Mouse (Mus musculus) intestine, embryonic 14.5 days (tissue): ENCODE measurements around the gene Tpgs1. TPM values are rescaled to one million over a fixed set of nuclear protein-coding genes. Genes with fewer than 3 reads are reported as not detected.
A peak's percentile ranks its signal among the peaks of the same experiment; 100 is the strongest.

Source experiments
- ATAC-seq: fragments of 200-750 bp; cut with Nextera tagmentation; replicated peaks from 2 replicates; pipeline ENCODE4 v1.8.0; 2017; ENCODE audit warnings: low read depth, moderate number of reproducible peaks, moderate TSS enrichment, moderate library complexity; ENCODE audit not compliant: low FRiP score, low TSS enrichment
- DNase-seq: peaks from one replicate; pipeline ENCODE4 v3.0.0-alpha.2; 2018; ENCODE audit warnings: low spot score
- H3K27ac ChIP-seq: fragments of 300-500 bp; sonication (generic); 2 replicates; pipeline ENCODE4 v1.5.1; 2014; ENCODE audit warnings: low read depth, mild to moderate bottlenecking, control low read depth
- H3K27me3 ChIP-seq: fragments of 300-500 bp; sonication (generic); replicated peaks from 2 replicates; pipeline ENCODE4 v1.6.1; 2014; ENCODE audit warnings: low read length, control low read depth; ENCODE audit not compliant: control insufficient read depth, insufficient read depth
- H3K36me3 ChIP-seq: fragments of 300-500 bp; sonication (generic); 2 replicates; pipeline ENCODE4 v1.6.1; 2014; ENCODE audit warnings: low read length, control low read depth; ENCODE audit not compliant: control insufficient read depth, insufficient read depth
- H3K4me1 ChIP-seq: fragments of 300-500 bp; sonication (generic); replicated peaks from 2 replicates; pipeline ENCODE4 v1.6.1; 2014; ENCODE audit warnings: low read length, control low read depth, mixed read lengths; ENCODE audit not compliant: control insufficient read depth, insufficient read depth
- H3K4me2 ChIP-seq: fragments of 300-500 bp; sonication (generic); 2 replicates; pipeline ENCODE4 v1.6.1; 2014; ENCODE audit warnings: low read length
- H3K4me3 ChIP-seq: fragments of 300-500 bp; sonication (generic); 2 replicates; pipeline ENCODE4 v1.5.1; 2014; ENCODE audit warnings: low read depth, low read length, control low read depth, mixed read lengths
- H3K9ac ChIP-seq: fragments of 300-500 bp; sonication (generic); 2 replicates; pipeline ENCODE4 v1.6.1; 2014; ENCODE audit warnings: mild to moderate bottlenecking, low read length
- H3K9me3 ChIP-seq: fragments of 300-500 bp; sonication (generic); 2 replicates; pipeline ENCODE4 v1.6.1; 2016; ENCODE audit warnings: low read length, control low read depth; ENCODE audit not compliant: control insufficient read depth
- WGBS: fragments of 180-500 bp; shearing (Covaris S2); extraction: QIAGEN DNeasy Blood & Tissue Kit; methylation state at CpG from one replicate; pipeline ENCODE4 v1.1.7; 2014; 5-methylcytosine and 5-hydroxymethylcytosine counted together
- polyA plus RNA-seq: library from polyadenylated mRNA; unstranded; fragments of >200 nt; fragmentation: Nextera tagmentation; extraction: Ambion mirVana; gene quantifications from 2 replicates; pipeline ENCODE4 v1.2.1, GENCODE M21; 2014

Gene Tpgs1
- polyA plus RNA-seq, 1 experiment from 2014 or later, result 80.1 TPM

GRCm38 (mm10) chr10:79717640-79718357, 48.6 kb downstream of the Tpgs1 start:
- H3K4me2 ChIP-seq, result peak overlapping the region; percentile 94; the same call in 1 of the 2 replicates
- peak; percentile 96 for DNase-seq
- H3K4me3 ChIP-seq, result no peak overlapping the region; the same call in 1 of the 2 replicates
- H3K4me1 ChIP-seq, result peaks cover 9% of the 10 kb centered on the region
- H3K9me3 ChIP-seq, result no peaks in the 10 kb centered on the region
- no peak overlapping the region for H3K27ac ChIP-seq
- no peak for ATAC-seq
- H3K27me3 ChIP-seq, result peaks cover 57% of the 10 kb centered on the region
- H3K36me3 ChIP-seq, result no peaks in the 10 kb centered on the region
- H3K9ac ChIP-seq, result no peak overlapping the region
- WGBS, result 4% methylated on average over 43 of the region's 43 CpGs

- H3K4me3 ChIP-seq, result no peak overlapping the region
- no peak overlapping the region for H3K4me2 ChIP-seq
- peaks cover 9% of the 10 kb centered on the region for H3K4me1 ChIP-seq
- ATAC-seq (no peak), DNase-seq (no peak)
- H3K27ac ChIP-seq, result no peak overlapping the region
- H3K36me3 ChIP-seq, result no peaks in the 10 kb centered on the region
- H3K9me3 ChIP-seq, result no peaks in the 10 kb centered on the region
- H3K27me3 ChIP-seq, result peaks cover 32% of the 10 kb centered on the region
- 68% methylated on average over 5 of the region's 5 CpGs for WGBS
- H3K9ac ChIP-seq, result no peak overlapping the region
Observed at GRCm38 (mm10) chr10:79721089-79721488, 51.9 kb downstream of the Tpgs1 start.

- ATAC-seq, result no peak
- H3K36me3 ChIP-seq, result no peaks in the 10 kb centered on the region
- H3K9ac ChIP-seq, result no peak overlapping the region
- no peak overlapping the region for H3K4me2 ChIP-seq
- no peak for DNase-seq
- WGBS, result 70% methylated on average over 6 of the region's 6 CpGs
- peaks cover 13% of the 10 kb centered on the region for H3K27me3 ChIP-seq
- no peak overlapping the region for H3K4me3 ChIP-seq
- no peaks in the 10 kb centered on the region for H3K9me3 ChIP-seq
- H3K27ac ChIP-seq, result no peak overlapping the region
- H3K4me1 ChIP-seq, result no peaks in the 10 kb centered on the region
Observed at GRCm38 (mm10) chr10:79723047-79723446, 53.9 kb downstream of the Tpgs1 start.

GRCm38 (mm10) chr10:79723692-79724091, 54.5 kb downstream of the Tpgs1 start:
- Histone ChIP-seq H3K9me3 (no peaks in the 10 kb centered on the region), H3K27me3 (peaks cover 6% of the 10 kb centered on the region), H3K27ac (no peak overlapping the region), H3K9ac (no peak overlapping the region), H3K4me3 (no peak overlapping the region), H3K4me1 (no peaks in the 10 kb centered on the region), H3K36me3 (no peaks in the 10 kb centered on the region), H3K4me2 (no peak overlapping the region)
- DNase-seq (no peak), ATAC-seq (no peak)
- WGBS, result 83% methylated on average over 7 of the region's 7 CpGs

Other genes starting within 250 kb of the Tpgs1 start
- gene Vmn2r83, start 200.6 kb upstream of the Tpgs1 start, polyA plus RNA-seq, result not detected in 2 replicates
- gene Plpp2, start 135.6 kb upstream of the Tpgs1 start, polyA plus RNA-seq, result 91.9 and 92.2 TPM in 2 replicates
- gene Mier2, start 114.2 kb upstream of the Tpgs1 start, polyA plus RNA-seq, result 47.9 and 48.0 TPM in 2 replicates
- gene Theg, start 82.0 kb upstream of the Tpgs1 start, polyA plus RNA-seq, result not detected in 2 replicates
- gene C2cd4c, start 55.3 kb upstream of the Tpgs1 start, polyA plus RNA-seq, result 0.19 TPM in 1 of 2 replicates, not detected in the other
- 8.1 and 8.4 TPM in 2 replicates for gene Shc2, start 31.5 kb upstream of the Tpgs1 start, polyA plus RNA-seq
- not detected in 2 replicates for gene Odf3l2, start 23.6 kb upstream of the Tpgs1 start, polyA plus RNA-seq
- 32.5 and 34.7 TPM in 2 replicates for gene Madcam1, start 4.8 kb upstream of the Tpgs1 start, polyA plus RNA-seq
- 129 and 145 TPM in 2 replicates for gene Cdc34, start 12.8 kb downstream of the Tpgs1 start, polyA plus RNA-seq
- gene Gzmm, start 19.7 kb downstream of the Tpgs1 start, polyA plus RNA-seq, result 0.78 and 1.2 TPM in 2 replicates
- 895 and 900 TPM in 2 replicates for gene Bsg, start 35.1 kb downstream of the Tpgs1 start, polyA plus RNA-seq
- gene Hcn2, start 47.3 kb downstream of the Tpgs1 start, polyA plus RNA-seq, result 0.09 and 0.12 TPM in 2 replicates
- 37.9 and 40.1 TPM in 2 replicates for gene Polrmt, start 77.2 kb downstream of the Tpgs1 start, polyA plus RNA-seq
- gene Fgf22, start 85.7 kb downstream of the Tpgs1 start, polyA plus RNA-seq, result 0.26 and 0.42 TPM in 2 replicates
- 80.3 and 90.3 TPM in 2 replicates for gene Rnf126, start 97.6 kb downstream of the Tpgs1 start, polyA plus RNA-seq
- gene Fstl3, start 107.9 kb downstream of the Tpgs1 start, polyA plus RNA-seq, result 10.1 and 11.1 TPM in 2 replicates
- gene Prss57, start 121.6 kb downstream of the Tpgs1 start, polyA plus RNA-seq, result 0.45 TPM in 1 of 2 replicates, not detected in the other
- 63.4 and 66.2 TPM in 2 replicates for gene Palm, start 124.2 kb downstream of the Tpgs1 start, polyA plus RNA-seq
- 78.3 and 87.9 TPM in 2 replicates for gene Misp, start 151.6 kb downstream of the Tpgs1 start, polyA plus RNA-seq
- gene Ptbp1, start 185.1 kb downstream of the Tpgs1 start, polyA plus RNA-seq, result 286 and 291 TPM in 2 replicates
- gene Prtn3, start 205.1 kb downstream of the Tpgs1 start, polyA plus RNA-seq, result 5.2 and 5.9 TPM in 2 replicates
- 38.8 and 46.4 TPM in 2 replicates for gene Plppr3, start 205.3 kb downstream of the Tpgs1 start, polyA plus RNA-seq
- 0.55 TPM in 1 of 2 replicates, not detected in the other for gene Elane, start 216.9 kb downstream of the Tpgs1 start, polyA plus RNA-seq
- gene Cfd, start 221.5 kb downstream of the Tpgs1 start, polyA plus RNA-seq, result not detected in 2 replicates
- 42.0 and 46.3 TPM in 2 replicates for gene Med16, start 239.6 kb downstream of the Tpgs1 start, polyA plus RNA-seq
- not detected in 2 replicates for gene Gm26602, start 241.5 kb downstream of the Tpgs1 start, polyA plus RNA-seq
- 0.46 and 0.51 TPM in 2 replicates for gene Kiss1r, start 247.6 kb downstream of the Tpgs1 start, polyA plus RNA-seq